Mouse (Mus musculus): ENCODE measurements around the gene Ptms. TPM values are rescaled to one million over a fixed set of nuclear protein-coding genes. Genes with fewer than 3 reads are reported as not detected.

Gene Ptms
- total RNA-seq, 2 experiments from 2014 or later, result 1,413 to 1,419 TPM

- DNase-seq (ENCODE audit: low spot score in 2 of 2), result peak; percentile 98 to 99
Measured at GRCm38 (mm10) chr6:124930754-124931524, 11.0 kb upstream of the Ptms start, which contains the start of gene Mlf2. Mlf2 (plus strand) TSS chr6:124931386.

DNA sequence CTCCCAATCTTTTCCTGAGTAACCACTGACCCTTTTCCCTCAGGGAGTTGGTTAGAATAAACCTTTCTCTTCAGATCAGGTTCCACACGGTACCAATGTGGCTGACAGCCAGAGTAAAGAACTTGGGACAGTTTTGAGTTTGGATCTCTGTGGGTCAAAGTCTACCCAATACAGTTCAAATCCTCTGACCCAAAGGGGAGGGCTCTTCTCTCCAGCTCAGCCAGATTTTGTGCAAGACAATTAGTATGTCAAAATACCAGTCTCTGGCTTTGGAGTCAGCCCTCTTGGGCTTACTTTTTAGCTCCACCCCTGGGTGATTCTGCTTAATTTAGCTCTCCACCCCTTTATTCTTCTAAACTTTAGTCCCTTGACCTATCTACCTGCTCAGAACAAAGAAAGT, 10.3 kb upstream of the Ptms start:
- no peak for DNase-seq (ENCODE audit: low spot score in 2 of 2)

GRCm38 (mm10) chr6:124925941-124926340, 6.0 kb upstream of the Ptms start:
- DNase-seq (ENCODE audit: low spot score in 2 of 2), result no peak

GRCm38 (mm10) chr6:124925173-124925793, 5.4 kb upstream of the Ptms start:
- DNase-seq (ENCODE audit: low spot score in 2 of 2), result no peak

DNA sequence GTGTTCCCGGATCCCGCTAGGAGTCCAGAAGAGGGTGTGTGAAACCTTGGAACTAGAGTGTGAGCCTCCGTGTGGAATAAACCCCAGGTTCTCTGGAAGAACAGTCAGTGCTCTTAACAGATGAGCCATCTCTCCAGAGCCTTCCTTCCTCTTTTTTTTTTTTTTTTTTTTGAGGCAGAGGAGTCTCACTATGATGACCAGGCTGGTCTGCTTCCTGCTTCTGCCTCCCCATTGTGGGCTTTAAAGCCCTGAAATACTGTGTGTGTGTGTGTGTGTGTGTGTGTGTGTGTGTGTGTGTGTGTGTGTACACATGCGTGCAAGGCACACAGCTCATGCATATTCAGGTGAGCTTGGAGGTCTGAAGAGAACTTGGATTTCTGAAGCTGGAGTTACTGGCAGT, 1.6 kb upstream of the Ptms start:
- DNase-seq (ENCODE audit: low spot score in 2 of 2), result no peak

DNA sequence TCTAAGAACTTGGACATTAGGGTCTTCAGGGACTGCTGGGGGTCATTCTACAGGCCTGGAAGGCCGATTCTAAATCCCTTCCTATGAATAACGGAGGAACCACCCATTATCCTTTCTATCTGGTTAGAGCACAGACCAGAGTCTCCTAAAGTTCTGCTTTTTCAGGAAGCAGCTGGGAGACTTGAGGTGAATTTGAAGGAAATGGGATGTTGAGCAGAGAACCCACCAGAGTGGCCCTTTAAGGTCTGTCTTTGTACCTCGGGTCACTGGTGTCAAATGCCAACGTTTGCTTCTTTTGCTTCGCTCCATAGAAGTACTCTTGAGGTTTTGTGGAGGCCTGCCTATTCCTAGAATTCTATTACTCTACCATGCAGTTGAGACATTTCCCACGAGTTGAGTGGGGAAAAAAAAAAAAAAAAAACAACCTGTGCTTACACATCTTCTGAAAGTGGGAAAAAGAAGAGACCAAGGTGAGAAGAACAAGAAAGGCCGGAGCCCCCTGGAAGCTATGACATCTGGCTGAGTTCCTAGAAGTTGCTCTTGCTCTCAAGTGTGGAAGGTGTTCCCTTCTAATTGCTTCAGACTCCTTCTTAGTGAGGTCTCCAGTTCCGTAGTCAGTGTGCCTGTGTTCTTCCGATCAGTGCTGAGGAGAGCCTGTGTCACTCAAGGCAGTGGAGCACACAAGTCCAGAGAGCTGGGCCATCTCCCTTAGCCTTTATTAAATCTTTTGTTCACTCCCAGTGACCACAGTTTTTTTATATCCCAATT, 599 bp upstream of the Ptms start:
- DNase-seq (ENCODE audit: low spot score in 2 of 2), result no peak

DNA sequence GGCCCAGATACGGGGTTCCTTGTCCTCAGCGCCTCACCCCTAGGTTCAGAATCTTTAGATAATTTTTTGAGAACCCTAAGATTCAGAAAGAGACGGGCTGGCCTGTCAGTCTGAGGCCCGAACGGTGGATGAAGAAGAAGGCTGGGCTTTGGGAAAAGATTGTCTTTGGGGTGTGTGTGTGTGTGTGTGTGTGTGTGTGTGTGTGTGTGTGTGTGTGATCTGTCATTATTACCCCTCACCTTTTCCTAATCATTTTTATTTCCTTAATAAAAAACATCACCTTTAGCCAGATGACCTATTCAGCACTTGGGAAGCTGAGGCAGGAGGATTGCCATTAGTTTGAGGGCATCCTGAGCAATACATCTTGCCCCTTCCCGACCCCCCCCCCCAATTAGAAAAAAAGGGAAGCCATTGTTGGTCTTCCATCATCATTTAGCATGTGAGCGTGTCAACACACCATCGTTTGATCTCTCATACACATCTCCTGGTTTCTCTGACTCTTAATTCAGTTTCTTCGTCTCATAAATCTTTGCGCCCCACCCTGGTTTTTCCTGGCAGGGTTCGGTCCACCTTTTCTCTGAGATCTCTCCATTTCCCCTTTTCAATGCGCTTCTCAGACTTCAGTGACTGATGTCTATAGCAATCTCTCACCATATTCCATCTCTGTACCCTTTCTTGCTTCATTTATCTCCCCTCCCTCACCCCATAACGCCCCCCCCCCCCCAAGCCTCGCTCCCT, 844 bp downstream of the Ptms start:
- DNase-seq (ENCODE audit: low spot score in 2 of 2), result no peak

- DNase-seq (ENCODE audit: low spot score in 2 of 2), result no peak
Measured at GRCm38 (mm10) chr6:124918331-124918690, 1.6 kb downstream of the Ptms start.

- peak; percentile 89 to 94 for DNase-seq (ENCODE audit: low spot score in 2 of 2)
Measured at GRCm38 (mm10) chr6:124917518-124918330, 2.2 kb downstream of the Ptms start.

GRCm38 (mm10) chr6:124916695-124917517, 3.0 kb downstream of the Ptms start:
- DNase-seq (ENCODE audit: low spot score in 2 of 2), result peak; percentile 93 to 97

GRCm38 (mm10) chr6:124915942-124916694, 3.8 kb downstream of the Ptms start:
- peak; percentile 58 to 59 for DNase-seq (ENCODE audit: low spot score in 2 of 2)

DNA sequence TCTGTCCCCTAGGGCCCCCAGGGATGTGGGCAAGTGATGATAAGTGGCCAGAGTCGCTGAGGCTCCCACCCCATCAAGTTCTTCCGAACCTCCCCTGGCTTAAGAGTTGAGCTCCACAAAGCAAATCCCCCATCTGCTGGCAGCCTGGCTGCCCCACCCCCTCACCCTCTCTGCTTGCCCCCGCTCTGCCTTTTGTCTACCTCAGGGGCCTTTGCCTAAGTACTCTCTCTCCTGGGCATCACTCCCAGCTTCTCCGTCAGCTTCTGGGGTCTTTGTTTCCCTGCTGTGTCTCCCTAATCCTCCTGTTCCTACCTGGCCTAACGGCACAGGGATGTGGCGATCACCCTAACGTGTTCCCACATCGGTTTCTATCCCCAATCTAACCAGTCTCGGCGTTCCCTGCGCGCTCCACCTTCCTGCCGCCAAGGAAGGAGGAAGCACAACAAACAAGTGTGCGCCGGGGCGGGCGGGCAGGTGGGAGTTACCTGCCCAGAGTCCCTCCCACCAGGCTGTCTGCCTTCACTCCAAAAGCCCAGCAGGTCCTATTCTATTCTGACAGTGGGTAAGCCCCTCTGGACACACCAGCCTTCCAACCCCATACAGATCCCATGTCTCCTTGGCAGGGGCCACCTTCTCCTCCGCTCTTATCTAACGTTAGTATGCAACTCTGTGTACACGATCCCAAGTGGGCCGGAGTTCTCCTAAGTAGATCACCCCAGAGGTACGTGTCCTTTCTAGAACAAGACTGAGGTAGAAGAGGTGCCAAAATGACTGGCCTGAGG, 4.6 kb downstream of the Ptms start:
- DNase-seq (ENCODE audit: low spot score in 2 of 2), result no peak

- no peak for DNase-seq (ENCODE audit: low spot score in 2 of 2)
Measured at GRCm38 (mm10) chr6:124914511-124914910, 5.4 kb downstream of the Ptms start.

- DNase-seq (ENCODE audit: low spot score in 2 of 2), result no peak
Measured at GRCm38 (mm10) chr6:124913721-124914285, 6.1 kb downstream of the Ptms start.

GRCm38 (mm10) chr6:124913214-124913613, 6.7 kb downstream of the Ptms start:
- DNase-seq (ENCODE audit: low spot score in 2 of 2), result no peak

DNA sequence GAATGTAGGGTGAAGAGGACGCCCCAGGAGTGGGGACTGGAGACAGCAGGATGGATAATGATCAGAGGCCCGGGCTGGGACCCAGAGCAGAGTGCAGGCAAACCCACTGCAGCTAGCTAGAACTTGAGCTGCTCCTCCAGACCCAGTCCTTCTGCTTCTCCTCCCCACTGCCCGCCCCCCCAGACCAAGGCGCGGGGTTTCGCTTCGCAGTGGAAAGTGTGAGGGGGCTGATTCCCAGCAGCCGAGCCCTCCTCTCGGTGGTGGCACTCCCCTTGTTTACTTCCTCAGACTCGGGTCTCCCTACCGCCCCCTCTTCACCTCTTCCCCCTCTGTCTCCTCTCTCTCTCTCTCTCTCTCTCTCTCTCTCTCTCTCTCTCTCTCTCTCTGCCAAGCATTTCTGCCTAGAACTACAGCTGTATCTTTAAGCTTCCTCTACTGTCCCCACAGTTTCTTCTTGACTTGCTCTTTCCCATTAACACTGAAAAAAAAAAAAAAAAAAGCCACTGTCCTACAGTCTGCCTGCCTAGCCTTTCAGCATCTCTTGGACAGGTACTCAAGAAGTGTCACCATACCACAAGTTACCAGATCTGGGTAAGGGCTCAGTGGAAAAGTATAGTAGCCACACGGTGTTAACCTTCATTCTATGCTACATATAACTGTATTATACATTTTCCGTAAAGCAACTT, 8.2 kb downstream of the Ptms start, which contains the start of gene Lag3:
Gene Lag3 (minus strand): TSS at position 173 of the 686 bp plus-strand sequence.
- DNase-seq (ENCODE audit: low spot score in 2 of 2), result no peak

- no peak for DNase-seq (ENCODE audit: low spot score in 2 of 2)
Measured at GRCm38 (mm10) chr6:124910032-124910431, 9.9 kb downstream of the Ptms start.
